Mouse (Mus musculus) cerebellum, adult 2 months (tissue): ENCODE measurements at regions not wholly inside any gene's neighbourhood (a gene's known extent, or its start where the extent isn't known, plus 50 kb on each side); places are given as distances from the start of the nearest gene placed in this dataset.
A peak's percentile ranks its signal among the peaks of the same experiment; 100 is the strongest.

ENCODE experiments used
- CTCF ChIP-seq: fragments of 200-500 bp; IDR thresholded peaks from 2 replicates; pipeline ENCODE4 v1.5.1; 2011; ENCODE audit warnings: low read depth, mild to moderate bottlenecking, control low read depth, low read length, moderate library complexity, borderline replicate concordance; ENCODE audit not compliant: insufficient read depth
- POLR2A ChIP-seq: fragments of 200-500 bp; IDR thresholded peaks from 2 replicates; pipeline ENCODE4 v1.6.1; 2011; ENCODE audit warnings: low read length, control low read depth, borderline replicate concordance; ENCODE audit not compliant: insufficient read depth

- TF ChIP-seq CTCF (peak; percentile 80), POLR2A (no peak)
Observed at GRCm38 (mm10) chr5:118331608-118332394, 86.8 kb downstream of the 2410131K14Rik start.
